Mouse (Mus musculus): Measurements from ENCODE around the gene Thrb.

Gene Thrb

GRCm38 (mm10) chr14:17733077-17733778 is 73.2 kb downstream of the Thrb start:
- H3K36me3 ChIP-seq (ENCODE audit: control insufficient read depth, insufficient read depth, low read length, poor library complexity, severe bottlenecking), result no peaks in the 10 kb centered on the region
- DNase-seq (ENCODE audit: low read depth, low spot score), result no peak
- H3K27me3 ChIP-seq (ENCODE audit: control insufficient read depth, insufficient read depth, low read length, poor library complexity, severe bottlenecking), result no peaks in the 10 kb centered on the region

- Histone ChIP-seq H3K36me3 (ENCODE audit: control insufficient read depth, insufficient read depth, low read length, poor library complexity, severe bottlenecking) (no peaks in the 10 kb centered on the region), H3K27me3 (ENCODE audit: control insufficient read depth, insufficient read depth, low read length, poor library complexity, severe bottlenecking) (no peaks in the 10 kb centered on the region)
- no peak for DNase-seq (ENCODE audit: low read depth, low spot score)
Measured at GRCm38 (mm10) chr14:17733779-17734137, 73.7 kb downstream of the Thrb start.

- H3K27me3 ChIP-seq (ENCODE audit: control insufficient read depth, insufficient read depth, low read length, poor library complexity, severe bottlenecking), result no peaks in the 10 kb centered on the region
- H3K36me3 ChIP-seq (ENCODE audit: control insufficient read depth, insufficient read depth, low read length, poor library complexity, severe bottlenecking), result no peaks in the 10 kb centered on the region
- DNase-seq (ENCODE audit: low read depth, low spot score), result no peak
Measured at GRCm38 (mm10) chr14:17735440-17735839, 75.4 kb downstream of the Thrb start.

GRCm38 (mm10) chr14:17740903-17741302 is 80.8 kb downstream of the Thrb start:
- H3K36me3 ChIP-seq (ENCODE audit: control insufficient read depth, insufficient read depth, low read length, poor library complexity, severe bottlenecking), result no peaks in the 10 kb centered on the region
- DNase-seq (ENCODE audit: low read depth, low spot score), result no peak

GRCm38 (mm10) chr14:17742264-17742663 is 82.2 kb downstream of the Thrb start:
- H3K27me3 ChIP-seq (ENCODE audit: control insufficient read depth, insufficient read depth, low read length, poor library complexity, severe bottlenecking), result no peaks in the 10 kb centered on the region
- no peak for DNase-seq (ENCODE audit: low read depth, low spot score)
- H3K36me3 ChIP-seq (ENCODE audit: control insufficient read depth, insufficient read depth, low read length, poor library complexity, severe bottlenecking), result no peaks in the 10 kb centered on the region

More at GRCm38 (mm10) chr14:17740903-17741302, 80.8 kb downstream of the Thrb start:
- H3K27me3 ChIP-seq (ENCODE audit: control insufficient read depth, insufficient read depth, low read length, poor library complexity, severe bottlenecking), result no peaks in the 10 kb centered on the region

GRCm38 (mm10) chr14:17742902-17743712 is 83.0 kb downstream of the Thrb start:
- H3K36me3 ChIP-seq (ENCODE audit: control insufficient read depth, insufficient read depth, low read length, poor library complexity, severe bottlenecking), result no peaks in the 10 kb centered on the region
- no peaks in the 10 kb centered on the region for H3K27me3 ChIP-seq (ENCODE audit: control insufficient read depth, insufficient read depth, low read length, poor library complexity, severe bottlenecking)
- DNase-seq (ENCODE audit: low read depth, low spot score), result no peak

- DNase-seq (ENCODE audit: low read depth, low spot score), result no peak
- no peaks in the 10 kb centered on the region for H3K36me3 ChIP-seq (ENCODE audit: control insufficient read depth, insufficient read depth, low read length, poor library complexity, severe bottlenecking)
- no peaks in the 10 kb centered on the region for H3K27me3 ChIP-seq (ENCODE audit: control insufficient read depth, insufficient read depth, low read length, poor library complexity, severe bottlenecking)
Measured at GRCm38 (mm10) chr14:17743713-17744158, 83.7 kb downstream of the Thrb start.

- Histone ChIP-seq H3K36me3 (ENCODE audit: control insufficient read depth, insufficient read depth, low read length, poor library complexity, severe bottlenecking) (no peaks in the 10 kb centered on the region), H3K27me3 (ENCODE audit: control insufficient read depth, insufficient read depth, low read length, poor library complexity, severe bottlenecking) (0 out of 2 replicates have a peak, but pooled peaks cover 2% of the 10 kb centered on the region)
- no peak for DNase-seq (ENCODE audit: low read depth, low spot score)
Measured at GRCm38 (mm10) chr14:17747922-17748321, 87.9 kb downstream of the Thrb start.

DNA sequence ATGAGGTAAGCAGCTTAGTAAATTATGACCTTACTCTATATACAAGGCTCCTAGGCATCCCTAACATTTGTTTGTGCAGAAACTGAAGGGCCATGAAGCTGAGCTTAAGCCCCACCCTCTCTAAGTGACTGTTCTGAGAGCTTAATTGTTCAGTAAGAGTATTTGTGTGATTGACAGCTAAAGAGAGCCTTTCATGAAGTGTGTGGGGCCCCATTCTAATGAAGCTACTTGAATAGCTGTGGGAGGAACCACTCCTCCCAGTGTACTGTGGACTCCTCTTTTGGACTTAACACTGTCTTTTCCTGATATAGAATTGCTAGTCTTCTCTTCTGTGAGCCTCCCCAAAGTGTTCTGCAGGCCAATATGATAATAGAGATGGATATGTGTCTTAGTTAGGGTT is 88.9 kb downstream of the Thrb start:
- Histone ChIP-seq H3K27me3 (ENCODE audit: control insufficient read depth, insufficient read depth, low read length, poor library complexity, severe bottlenecking) (0 out of 2 replicates have a peak, but pooled peaks cover 2% of the 10 kb centered on the region), H3K36me3 (ENCODE audit: control insufficient read depth, insufficient read depth, low read length, poor library complexity, severe bottlenecking) (no peaks in the 10 kb centered on the region)
- no peak for DNase-seq (ENCODE audit: low read depth, low spot score)

GRCm38 (mm10) chr14:17751911-17752310 is 91.8 kb downstream of the Thrb start:
- no peak for DNase-seq (ENCODE audit: low read depth, low spot score)
- H3K36me3 ChIP-seq (ENCODE audit: control insufficient read depth, insufficient read depth, low read length, poor library complexity, severe bottlenecking), result no peaks in the 10 kb centered on the region
- 0 out of 2 replicates have a peak, but pooled peaks cover 2% of the 10 kb centered on the region for H3K27me3 ChIP-seq (ENCODE audit: control insufficient read depth, insufficient read depth, low read length, poor library complexity, severe bottlenecking)

- H3K36me3 ChIP-seq (ENCODE audit: control insufficient read depth, insufficient read depth, low read length, poor library complexity, severe bottlenecking), result no peaks in the 10 kb centered on the region
- 0 out of 2 replicates have a peak, but pooled peaks cover 2% of the 10 kb centered on the region for H3K27me3 ChIP-seq (ENCODE audit: control insufficient read depth, insufficient read depth, low read length, poor library complexity, severe bottlenecking)
- no peak for DNase-seq (ENCODE audit: low read depth, low spot score)
Measured at GRCm38 (mm10) chr14:17753429-17753828, 93.4 kb downstream of the Thrb start.

GRCm38 (mm10) chr14:17756732-17757131 is 96.7 kb downstream of the Thrb start:
- Histone ChIP-seq H3K27me3 (ENCODE audit: control insufficient read depth, insufficient read depth, low read length, poor library complexity, severe bottlenecking) (no peaks in the 10 kb centered on the region), H3K36me3 (ENCODE audit: control insufficient read depth, insufficient read depth, low read length, poor library complexity, severe bottlenecking) (no peaks in the 10 kb centered on the region)
- no peak for DNase-seq (ENCODE audit: low read depth, low spot score)

DNA sequence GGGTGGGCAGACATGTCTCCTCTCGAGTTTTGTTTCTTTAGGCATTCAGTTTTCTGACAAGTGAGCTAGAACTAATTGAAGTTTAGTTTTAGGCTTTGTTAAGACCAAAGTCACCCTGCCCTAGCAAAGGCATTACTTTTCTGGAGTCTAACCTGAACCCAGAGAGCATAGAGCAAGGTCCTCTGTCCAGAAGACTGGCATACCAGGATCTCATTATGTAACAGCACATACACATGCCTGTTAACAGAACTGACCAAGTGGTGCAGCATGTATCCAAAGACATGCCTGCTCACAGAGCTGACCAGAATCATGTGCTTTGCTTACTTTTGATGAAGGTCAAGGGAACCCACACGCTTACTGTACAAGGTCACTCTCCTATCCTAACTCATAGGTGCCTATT is 107.9 kb downstream of the Thrb start:
- no peaks in the 10 kb centered on the region for H3K27me3 ChIP-seq (ENCODE audit: control insufficient read depth, insufficient read depth, low read length, poor library complexity, severe bottlenecking)
- no peaks in the 10 kb centered on the region for H3K36me3 ChIP-seq (ENCODE audit: control insufficient read depth, insufficient read depth, low read length, poor library complexity, severe bottlenecking)
- no peak for DNase-seq (ENCODE audit: low read depth, low spot score)

- no peaks in the 10 kb centered on the region for H3K27me3 ChIP-seq (ENCODE audit: control insufficient read depth, insufficient read depth, low read length, poor library complexity, severe bottlenecking)
- no peaks in the 10 kb centered on the region for H3K36me3 ChIP-seq (ENCODE audit: control insufficient read depth, insufficient read depth, low read length, poor library complexity, severe bottlenecking)
- DNase-seq (ENCODE audit: low read depth, low spot score), result no peak
Measured at GRCm38 (mm10) chr14:17774404-17774803, 114.3 kb downstream of the Thrb start.

- Histone ChIP-seq H3K27me3 (ENCODE audit: control insufficient read depth, insufficient read depth, low read length, poor library complexity, severe bottlenecking) (no peaks in the 10 kb centered on the region), H3K36me3 (ENCODE audit: control insufficient read depth, insufficient read depth, low read length, poor library complexity, severe bottlenecking) (no peaks in the 10 kb centered on the region)
- DNase-seq (ENCODE audit: low read depth, low spot score), result no peak
Measured at GRCm38 (mm10) chr14:17781921-17782320, 121.9 kb downstream of the Thrb start.

Data from splenic B cell, adult 2 months (primary cell).